ENCODE assay signal across 16 mouse cellular contexts in genomic region chr10:31189577-31189976, GRCm38 (mm10).
"Had no signal": no experiment of that assay in that cellular context is flagged by ENCODE, and none has a peak within 500 bp of the region (broad histone marks: within the 10 kb centered on the region; RNA-seq: fewer than 3 reads in every experiment).

No protein-coding gene starts in this region.

- ATAC-seq: lung, postnatal 0 days; midbrain, embryonic 16.5 days had no signal

- H3K9ac ChIP-seq: liver, embryonic 15.5 days; neural tube, embryonic 13.5 days had no signal

- H3K27me3 ChIP-seq: liver, embryonic 15.5 days; neural tube, embryonic 13.5 days had no signal

- DNase-seq: kidney, postnatal 10 days; kidney, postnatal 4 days; lung, adult 2 months; lung, postnatal 4 days; right cerebral cortex, adult 18-20 months; right cerebral cortex, postnatal 25 days; thymus, adult 2 months; thymus, postnatal 25 days had no signal

- H3K4me1 ChIP-seq: limb, embryonic 10.5 days; liver, embryonic 15.5 days; midbrain, embryonic 10.5 days; neural tube, embryonic 13.5 days had no signal

- H3K36me3 ChIP-seq: limb, embryonic 10.5 days; liver, embryonic 15.5 days; midbrain, embryonic 10.5 days; neural tube, embryonic 13.5 days had no signal

- H3K4me3 ChIP-seq: left cerebral cortex, adult 2 months; limb, embryonic 10.5 days; liver, embryonic 15.5 days; midbrain, embryonic 10.5 days; neural tube, embryonic 13.5 days had no signal

- H3K9me3 ChIP-seq: limb, embryonic 10.5 days; liver, embryonic 15.5 days; midbrain, embryonic 10.5 days; neural tube, embryonic 13.5 days had no signal

- H3K4me2 ChIP-seq: liver, embryonic 11.5 days; liver, embryonic 15.5 days; neural tube, embryonic 13.5 days had no signal

- H3K27ac ChIP-seq: left cerebral cortex, adult 2 months; limb, embryonic 10.5 days; liver, embryonic 15.5 days; midbrain, embryonic 10.5 days; neural tube, embryonic 13.5 days had no signal
